22 mouse cellular contexts compared by ENCODE assay signal in genomic region chr10:103108090-103108489, GRCm38 (mm10).
DNase-seq lines count a peak whose midpoint lies in the region; ATAC-seq and TF ChIP-seq lines count a peak whose summit lies in the region.
"Had no signal": no experiment of that assay in that cellular context is flagged by ENCODE, and none has a peak within 500 bp of the region (broad histone marks: within the 10 kb centered on the region; RNA-seq: fewer than 3 reads in every experiment).

No protein-coding gene starts in this region.

- no peaks in the 10 kb centered on the region for H3K4me1 ChIP-seq in CH12.LX (ENCODE audit: control insufficient read depth in 1 of 2, insufficient read depth in 2 of 2)
- H3K4me1 ChIP-seq: forebrain, embryonic 15.5 days; heart, embryonic 12.5 days; midbrain, embryonic 15.5 days; neural tube, embryonic 12.5 days; stomach, embryonic 15.5 days had no signal

- in situ Hi-C loops in CH12.LX (cut with MboI; ENCODE audit: low pct_ligation_motif_present, low pct_unique_long_range_greater_than_20kb, low sequenced_read_pairs): no loop called here
- in situ Hi-C loops in Patski (cut with MboI; ENCODE audit: low pct_unique_long_range_greater_than_20kb): no loop called here

- dilution Hi-C loops in CH12.LX (cut with MboI; ENCODE audit: extremely low pct_ligation_motif_present, extremely low pct_unique_long_range_greater_than_20kb, low sequenced_read_pairs): no loop called here

- no peaks in the 10 kb centered on the region for H3K79me2 ChIP-seq in CH12.LX (replicated peaks; ENCODE audit: control insufficient read depth, extremely low read depth, insufficient read depth, poor library complexity, severe bottlenecking)

- peak; percentile 55 for TF ChIP-seq CTCF in layer of hippocampus, adult 2 months (conservative IDR thresholded peaks at IDR 0.05)
- TF ChIP-seq CTCF in CH12.LX (conservative IDR thresholded peaks at IDR 0.05 in 1 of 2, IDR thresholded peaks at IDR 0.05 in 1 of 2; ENCODE audit: low read depth in 2 of 2, low read length in 2 of 2) (peak in 1 of 2 experiments; percentile 72; a peak in 2 of 4 replicates), Patski (IDR thresholded peaks at IDR 0.05) (peak; percentile 19)

- no peaks in the 10 kb centered on the region for H3K27me3 ChIP-seq in CH12.LX (replicated peaks)
- no peaks in the 10 kb centered on the region for H3K27me3 ChIP-seq in Patski
- H3K27me3 ChIP-seq: forebrain, embryonic 15.5 days; heart, embryonic 12.5 days; midbrain, embryonic 15.5 days; neural tube, embryonic 12.5 days; stomach, embryonic 15.5 days had no signal

- POLR2A ChIA-PET in Patski (lab: Charles Lee): no interaction called here

- DNase-seq in layer of hippocampus, adult 2 months (ENCODE audit: low spot score in 2 of 2): no peak
- DNase-seq in layer of hippocampus, postnatal 14 days (ENCODE audit: low spot score in 2 of 2): no peak
- DNase-seq in 3T3-L1 (ENCODE audit: low read depth, low spot score) (peak; percentile 9), CH12.LX (ENCODE audit: extremely low read depth) (no peak), Patski (ENCODE audit: low read depth, low spot score) (no peak)
- no peak for DNase-seq in B cell, adult 2 months
- no peak for DNase-seq in kidney, postnatal 14 days
- no peak for DNase-seq in frontal cortex, postnatal 36 days (ENCODE audit: low spot score in 2 of 2)
- DNase-seq: adrenal gland, postnatal 25 days; cerebellum, adult 11 months; cerebellum, adult 9-11 months; gastrocnemius, postnatal 10 days; heart, adult 11 months; heart, postnatal 14 days; kidney, adult 11 months; thymus, adult 18-20 months; thymus, postnatal 4 days had no signal

- H3K9ac ChIP-seq in CH12.LX (ENCODE audit: insufficient read depth, low read depth): no peak overlapping the region
- H3K9ac ChIP-seq: forebrain, embryonic 15.5 days; heart, embryonic 12.5 days; midbrain, embryonic 15.5 days; neural tube, embryonic 12.5 days; stomach, embryonic 15.5 days had no signal

- no peaks in the 10 kb centered on the region for H3K36me3 ChIP-seq in CH12.LX (replicated peaks in 1 of 2; ENCODE audit: control insufficient read depth in 1 of 2, insufficient read depth in 1 of 2, low read length in 1 of 2)
- H3K36me3 ChIP-seq: forebrain, embryonic 15.5 days; heart, embryonic 12.5 days; midbrain, embryonic 15.5 days; neural tube, embryonic 12.5 days; stomach, embryonic 15.5 days had no signal

- no peak for TF ChIP-seq POLR2A in CH12.LX (IDR thresholded peaks at IDR 0.05; ENCODE audit: low read depth, low read length)

- no peak for TF ChIP-seq EP300 in CH12.LX (IDR thresholded peaks at IDR 0.05; ENCODE audit: low read length)

- CTCF ChIA-PET in Patski (lab: Charles Lee): no interaction called here

- H3K4me3 ChIP-seq in layer of hippocampus, adult 2 months: no peak overlapping the region
- H3K4me3 ChIP-seq in CH12.LX (replicated peaks in 1 of 3; ENCODE audit: low read depth in 2 of 3, low read length in 2 of 3, poor library complexity in 1 of 3): no peak overlapping the region
- H3K4me3 ChIP-seq: forebrain, embryonic 15.5 days; heart, embryonic 12.5 days; midbrain, embryonic 15.5 days; neural tube, embryonic 12.5 days; stomach, embryonic 15.5 days had no signal

- peak; percentile 15 for TF ChIP-seq RAD21 in CH12.LX (IDR thresholded peaks at IDR 0.05; ENCODE audit: low read depth, low read length)

- H3K9me3 ChIP-seq in CH12.LX (replicated peaks; ENCODE audit: low read length): peaks cover 16% of the 10 kb centered on the region
- H3K9me3 ChIP-seq: forebrain, embryonic 15.5 days; heart, embryonic 12.5 days; midbrain, embryonic 15.5 days; neural tube, embryonic 12.5 days; stomach, embryonic 15.5 days had no signal

- no peak overlapping the region for H3K27ac ChIP-seq in layer of hippocampus, adult 2 months
- no peak overlapping the region for H3K27ac ChIP-seq in CH12.LX (ENCODE audit: insufficient read depth, low read depth)
- H3K27ac ChIP-seq: forebrain, embryonic 15.5 days; midbrain, embryonic 15.5 days; neural tube, embryonic 12.5 days; stomach, embryonic 15.5 days had no signal

- no peak for ATAC-seq in Patski
- ATAC-seq: forebrain, embryonic 15.5 days; midbrain, embryonic 15.5 days had no signal

- no peak overlapping the region for H3K4me2 ChIP-seq in CH12.LX (ENCODE audit: insufficient read depth, low read depth, poor library complexity, severe bottlenecking)
- H3K4me2 ChIP-seq: forebrain, embryonic 15.5 days; heart, embryonic 12.5 days; midbrain, embryonic 15.5 days; neural tube, embryonic 12.5 days; stomach, embryonic 15.5 days had no signal

TF ChIP-seq in CH12.LX, 34 proteins besides CTCF, POLR2A, EP300 and RAD21:
- TF ChIP-seq SMC3 (IDR thresholded peaks at IDR 0.05; ENCODE audit: low read depth, low read length) (peak; percentile 19; the same call in 1 of the 2 replicates), JUND (conservative IDR thresholded peaks at IDR 0.05; ENCODE audit: low read depth, low read length) (no peak)
